Mouse (Mus musculus) ES-Bruce4 (cell line): ENCODE data around the gene Fam213a.

Experiments
- CTCF ChIP-seq: IDR thresholded peaks from one replicate; pipeline ENCODE4 v1.8.1; 2011; ENCODE audit warnings: low read depth, low read length
- EP300 ChIP-seq: IDR thresholded peaks from 2 replicates; pipeline ENCODE4 v1.6.1; 2011; ENCODE audit warnings: low read depth, low read length; ENCODE audit not compliant: insufficient read depth
- POLR2A ChIP-seq: IDR thresholded peaks from one replicate; pipeline ENCODE4 v1.8.1; 2011; ENCODE audit warnings: low read length; ENCODE audit not compliant: insufficient read depth

DNA sequence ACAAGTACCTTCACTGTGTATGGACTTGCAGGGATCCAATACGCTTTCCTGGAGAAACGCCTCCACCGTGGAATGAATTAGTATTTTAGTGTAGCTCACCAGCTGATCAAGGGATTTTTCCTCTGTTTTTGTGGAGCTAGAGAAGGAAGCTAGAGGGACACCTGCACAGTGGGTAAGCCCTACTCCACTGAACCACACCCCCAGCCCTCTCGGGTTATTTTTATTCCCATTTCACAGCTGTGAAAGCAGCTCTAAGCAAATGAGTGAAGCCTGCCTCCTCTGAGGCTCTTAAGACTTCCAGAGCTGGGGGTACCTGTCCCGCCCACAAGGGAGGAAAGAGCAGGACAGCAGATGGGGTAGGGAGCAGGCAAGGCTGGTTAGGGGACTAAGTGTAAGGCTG, 60.2 kb downstream of the Fam213a start:
- no peak for TF ChIP-seq CTCF
- no peak for TF ChIP-seq EP300
- TF ChIP-seq POLR2A: no peak
